Mouse (Mus musculus): ENCODE results near the gene 6030452D12Rik. TPM values are rescaled to one million over a fixed set of nuclear protein-coding genes. Genes with fewer than 3 reads are reported as not detected.

6030452D12Rik gene
- total and polyA plus RNA-seq, 3 experiments, result not detected

DNA sequence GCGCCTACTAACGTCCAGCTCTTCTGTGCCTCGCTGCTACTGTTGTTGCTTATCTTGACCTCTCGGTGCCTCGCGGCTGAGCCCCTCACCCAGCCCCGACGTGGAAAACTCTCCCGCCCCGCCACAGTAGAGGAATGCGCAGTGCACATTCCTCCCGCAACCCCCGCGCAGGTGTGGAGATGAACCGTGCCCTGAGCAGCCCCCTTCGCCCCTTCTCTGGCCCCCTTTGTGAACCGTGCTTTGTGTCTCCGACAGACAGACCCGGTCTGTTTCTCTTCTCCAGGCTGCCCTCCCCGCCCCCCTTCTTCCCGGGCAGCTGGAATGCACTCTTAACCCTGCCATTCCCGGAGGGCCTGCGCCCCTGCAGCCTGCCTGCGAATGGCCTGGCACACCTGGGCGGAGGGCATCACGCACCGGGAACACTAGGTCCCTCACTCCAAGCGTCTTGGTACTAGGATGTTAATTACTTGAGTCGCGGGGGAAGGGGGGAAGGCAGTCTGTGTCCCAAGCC is 11.3 kb downstream of the 6030452D12Rik start:
- H3K4me3 ChIP-seq, result peak overlapping the region; percentile 23
- peak in 1 of 2 experiments; percentile 28 for DNase-seq
- H3K79me2 ChIP-seq (replicated peaks; ENCODE audit: control insufficient read depth, insufficient read depth, low read length), result no peaks in the 10 kb centered on the region
- no peak for TF ChIP-seq CTCF (IDR thresholded peaks at IDR 0.05)
- TF ChIP-seq EP300 (IDR thresholded peaks at IDR 0.05; ENCODE audit: insufficient read depth, low read depth, low read length), result no peak
- TF ChIP-seq POLR2A (IDR thresholded peaks at IDR 0.05; ENCODE audit: insufficient read depth, low read depth, low read length), result no peak
- no peaks in the 10 kb centered on the region for H3K36me3 ChIP-seq (ENCODE audit: control insufficient read depth, insufficient read depth, low read length)
- intact Hi-C loops (cut with DNase I), result no loop called here
- no peak overlapping the region for H3K9ac ChIP-seq (ENCODE audit: low read depth, low read length)
- 3% methylated on average over 30 of the region's 30 CpGs for WGBS
- peaks cover 1% of the 10 kb centered on the region for H3K4me1 ChIP-seq (ENCODE audit: control insufficient read depth, insufficient read depth, low read length)
- H3K27ac ChIP-seq, result no peak overlapping the region
- peaks cover 15% of the 10 kb centered on the region for H3K27me3 ChIP-seq (ENCODE audit: control insufficient read depth, insufficient read depth, low read length)

DNA sequence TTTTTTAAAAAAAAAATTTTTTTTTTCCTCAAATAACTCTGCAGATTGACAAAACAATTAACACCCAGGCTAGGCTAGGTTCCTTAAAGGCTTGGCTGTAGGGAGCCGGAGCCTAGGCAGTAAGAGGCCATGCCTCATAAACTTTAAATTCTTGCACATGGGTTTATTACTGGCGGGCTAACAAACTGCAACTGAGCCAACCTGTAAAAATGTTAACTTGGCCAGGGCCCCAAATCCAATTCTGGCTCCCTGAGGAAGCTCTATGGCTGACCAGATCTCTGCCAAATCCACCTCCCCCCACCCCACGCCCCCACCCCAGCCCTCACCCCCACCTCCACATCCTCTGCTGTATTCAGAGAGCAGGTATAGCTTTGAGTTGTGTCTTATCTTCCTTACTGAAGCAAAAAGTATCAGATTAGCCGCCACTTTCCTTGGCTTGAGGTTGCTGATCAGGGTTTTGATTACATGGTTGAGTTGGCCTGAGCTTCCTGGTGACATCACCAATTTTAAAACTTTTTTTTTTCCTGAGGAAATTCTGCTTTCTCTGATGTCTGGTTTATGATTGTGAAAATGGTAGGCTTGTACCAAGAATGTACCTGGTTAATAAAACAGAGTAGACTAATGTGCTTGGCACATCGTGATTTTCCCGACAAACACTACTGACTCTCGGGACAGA is 12.3 kb downstream of the 6030452D12Rik start:
- WGBS, result 60% methylated on average over 7 of the region's 7 CpGs
- intact Hi-C loops (cut with DNase I), result no loop called here
- TF ChIP-seq POLR2A (IDR thresholded peaks at IDR 0.05; ENCODE audit: insufficient read depth, low read depth, low read length) (no peak), EP300 (IDR thresholded peaks at IDR 0.05; ENCODE audit: insufficient read depth, low read depth, low read length) (no peak), CTCF (IDR thresholded peaks at IDR 0.05) (no peak)
- Histone ChIP-seq H3K4me1 (ENCODE audit: control insufficient read depth, insufficient read depth, low read length) (peaks cover 1% of the 10 kb centered on the region), H3K27ac (no peak overlapping the region), H3K79me2 (replicated peaks; ENCODE audit: control insufficient read depth, insufficient read depth, low read length) (no peaks in the 10 kb centered on the region), H3K9ac (ENCODE audit: low read depth, low read length) (no peak overlapping the region), H3K4me3 (no peak overlapping the region), H3K36me3 (ENCODE audit: control insufficient read depth, insufficient read depth, low read length) (no peaks in the 10 kb centered on the region), H3K27me3 (ENCODE audit: control insufficient read depth, insufficient read depth, low read length) (peaks cover 15% of the 10 kb centered on the region)
- no peak for DNase-seq

DNA sequence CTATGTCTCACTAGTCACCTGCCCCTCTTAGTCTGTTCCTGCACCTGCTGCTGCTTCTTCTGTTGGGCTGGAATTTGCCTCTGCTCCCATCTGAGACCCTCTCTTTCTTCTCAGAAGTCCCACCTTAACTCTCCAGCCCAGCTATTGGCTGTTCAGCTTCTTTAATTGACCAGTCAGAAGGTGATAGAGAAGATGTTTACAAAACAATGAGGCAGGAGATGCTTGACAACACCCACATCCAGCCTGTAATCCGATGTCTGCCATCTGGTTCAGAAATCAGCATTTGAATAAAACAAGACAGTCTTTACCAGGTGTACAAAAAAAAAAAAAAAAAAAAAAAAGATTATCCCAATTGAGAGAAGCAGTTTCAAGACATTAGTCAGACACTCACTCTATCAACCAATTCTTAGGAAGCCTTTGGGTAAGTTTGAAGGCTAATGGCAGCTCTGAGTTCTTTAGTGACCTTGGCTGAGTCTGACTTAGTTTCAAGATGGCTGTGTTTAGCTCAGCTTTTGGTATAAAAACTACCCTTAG is 15.7 kb downstream of the 6030452D12Rik start:
- TF ChIP-seq POLR2A (IDR thresholded peaks at IDR 0.05; ENCODE audit: insufficient read depth, low read depth, low read length) (no peak), CTCF (IDR thresholded peaks at IDR 0.05) (no peak), EP300 (IDR thresholded peaks at IDR 0.05; ENCODE audit: insufficient read depth, low read depth, low read length) (no peak)
- no peak overlapping the region for H3K27ac ChIP-seq
- intact Hi-C loops (cut with DNase I), result no loop called here
- peaks cover 8% of the 10 kb centered on the region for H3K27me3 ChIP-seq (ENCODE audit: control insufficient read depth, insufficient read depth, low read length)
- no peaks in the 10 kb centered on the region for H3K79me2 ChIP-seq (replicated peaks; ENCODE audit: control insufficient read depth, insufficient read depth, low read length)
- WGBS, result 59% methylated on average over 1 of the region's 1 CpGs
- no peaks in the 10 kb centered on the region; the same call in 1 of the 2 replicates for H3K4me1 ChIP-seq (ENCODE audit: control insufficient read depth, insufficient read depth, low read length)
- no peak overlapping the region for H3K4me3 ChIP-seq
- no peak overlapping the region for H3K9ac ChIP-seq (ENCODE audit: low read depth, low read length)
- no peak for DNase-seq
- no peaks in the 10 kb centered on the region for H3K36me3 ChIP-seq (ENCODE audit: control insufficient read depth, insufficient read depth, low read length)

DNA sequence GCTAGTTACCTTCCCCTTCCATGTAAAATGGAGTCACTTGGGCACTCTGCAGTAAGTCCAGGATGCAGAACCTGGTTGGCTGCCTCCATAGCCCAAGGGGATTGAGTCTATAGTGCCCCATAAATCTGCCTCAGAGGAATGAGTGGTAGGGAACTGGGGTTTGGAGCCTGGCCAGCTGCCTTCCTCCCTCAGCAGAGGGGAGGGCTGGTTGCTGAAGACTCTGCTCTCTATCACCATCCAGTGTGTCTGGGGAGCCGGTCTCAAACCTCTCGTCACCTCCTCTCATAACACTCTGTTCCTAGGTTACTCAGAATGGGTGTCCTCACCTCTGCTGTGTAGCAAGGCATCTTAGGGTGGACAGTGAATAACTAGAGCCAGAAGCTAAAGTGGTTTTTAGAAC is 16.3 kb downstream of the 6030452D12Rik start:
- Histone ChIP-seq H3K79me2 (replicated peaks; ENCODE audit: control insufficient read depth, insufficient read depth, low read length) (no peaks in the 10 kb centered on the region), H3K4me3 (no peak overlapping the region), H3K36me3 (ENCODE audit: control insufficient read depth, insufficient read depth, low read length) (no peaks in the 10 kb centered on the region), H3K4me1 (ENCODE audit: control insufficient read depth, insufficient read depth, low read length) (no peaks in the 10 kb centered on the region), H3K27me3 (ENCODE audit: control insufficient read depth, insufficient read depth, low read length) (peaks cover 2% of the 10 kb centered on the region; the same call in 1 of the 2 replicates), H3K27ac (no peak overlapping the region), H3K9ac (ENCODE audit: low read depth, low read length) (no peak overlapping the region)
- no peak for TF ChIP-seq POLR2A (IDR thresholded peaks at IDR 0.05; ENCODE audit: insufficient read depth, low read depth, low read length)
- TF ChIP-seq CTCF (IDR thresholded peaks at IDR 0.05), result no peak
- TF ChIP-seq EP300 (IDR thresholded peaks at IDR 0.05; ENCODE audit: insufficient read depth, low read depth, low read length), result no peak
- DNase-seq, result no peak
- WGBS, result 21% methylated on average over 2 of the region's 2 CpGs
- intact Hi-C loops (cut with DNase I), result no loop called here

DNA sequence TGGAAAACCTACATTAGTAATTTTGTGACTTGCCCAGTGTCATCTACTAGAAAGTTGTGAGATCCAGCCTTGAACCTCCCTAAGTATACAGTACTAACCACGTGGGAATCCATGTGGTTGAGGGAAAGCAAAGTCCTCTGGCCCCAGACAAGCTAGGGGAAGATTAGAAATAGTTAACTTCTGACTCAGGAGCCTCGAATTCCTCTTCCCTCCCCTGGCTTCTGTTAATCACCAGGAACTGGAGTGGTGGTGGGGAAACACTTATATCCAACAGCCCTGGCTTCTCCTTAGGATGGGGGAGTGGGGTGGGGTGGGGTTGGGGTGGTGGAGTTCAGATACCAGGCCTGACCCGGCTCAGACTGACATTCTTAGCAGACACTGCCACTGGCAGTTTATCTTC is 18.4 kb downstream of the 6030452D12Rik start:
- H3K79me2 ChIP-seq (replicated peaks; ENCODE audit: control insufficient read depth, insufficient read depth, low read length), result no peaks in the 10 kb centered on the region

DNA sequence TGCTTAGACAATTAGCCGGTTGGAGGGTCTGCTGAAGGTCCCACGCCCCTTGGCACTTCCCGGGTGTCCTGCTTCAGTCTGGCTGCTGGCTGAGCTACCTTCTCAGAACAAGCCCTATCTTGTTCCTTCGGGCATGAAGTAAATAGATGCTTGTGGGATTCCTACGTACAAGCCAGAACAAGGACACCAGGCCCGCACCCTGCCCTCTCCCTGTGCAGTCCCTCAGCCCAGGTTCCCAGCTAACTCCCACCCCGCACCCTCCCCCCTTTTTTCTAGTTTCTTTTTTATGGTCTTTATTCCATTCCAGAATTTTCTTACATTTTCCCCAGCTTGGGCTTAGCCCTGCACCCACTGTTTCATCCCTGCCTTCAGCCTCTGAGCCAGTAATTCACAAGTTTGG is 20.3 kb downstream of the 6030452D12Rik start:
- no peak for DNase-seq
- Histone ChIP-seq H3K27ac (no peak overlapping the region), H3K36me3 (ENCODE audit: control insufficient read depth, insufficient read depth, low read length) (no peaks in the 10 kb centered on the region), H3K79me2 (replicated peaks; ENCODE audit: control insufficient read depth, insufficient read depth, low read length) (no peaks in the 10 kb centered on the region), H3K4me3 (no peak overlapping the region), H3K4me1 (ENCODE audit: control insufficient read depth, insufficient read depth, low read length) (no peaks in the 10 kb centered on the region), H3K9ac (ENCODE audit: low read depth, low read length) (no peak overlapping the region), H3K27me3 (ENCODE audit: control insufficient read depth, insufficient read depth, low read length) (no peaks in the 10 kb centered on the region)
- WGBS, result 71% methylated on average over 7 of the region's 7 CpGs
- intact Hi-C loops (cut with DNase I), result no loop called here
- TF ChIP-seq POLR2A (IDR thresholded peaks at IDR 0.05; ENCODE audit: insufficient read depth, low read depth, low read length) (no peak), CTCF (IDR thresholded peaks at IDR 0.05) (no peak), EP300 (IDR thresholded peaks at IDR 0.05; ENCODE audit: insufficient read depth, low read depth, low read length) (no peak)

More for the DNA sequence above, 18.4 kb downstream of the 6030452D12Rik start:
- intact Hi-C loops (cut with DNase I), result no loop called here
- WGBS, result 7% methylated on average over 3 of the region's 3 CpGs
- no peaks in the 10 kb centered on the region for H3K27me3 ChIP-seq (ENCODE audit: control insufficient read depth, insufficient read depth, low read length)
- TF ChIP-seq POLR2A (IDR thresholded peaks at IDR 0.05; ENCODE audit: insufficient read depth, low read depth, low read length) (no peak), EP300 (IDR thresholded peaks at IDR 0.05; ENCODE audit: insufficient read depth, low read depth, low read length) (no peak)
- H3K36me3 ChIP-seq (ENCODE audit: control insufficient read depth, insufficient read depth, low read length), result no peaks in the 10 kb centered on the region
- H3K4me3 ChIP-seq, result no peak overlapping the region
- H3K27ac ChIP-seq, result no peak overlapping the region
- no peak overlapping the region for H3K9ac ChIP-seq (ENCODE audit: low read depth, low read length)
- H3K4me1 ChIP-seq (ENCODE audit: control insufficient read depth, insufficient read depth, low read length), result no peaks in the 10 kb centered on the region
- no peak for DNase-seq
